Mouse (Mus musculus): ENCODE data around the gene Bik. TPM values are rescaled to one million over a fixed set of nuclear protein-coding genes. Genes with fewer than 3 reads are reported as not detected.

The Bik gene
- polyA plus RNA-seq, 1 experiment, result 5.8 TPM

- H3K36me3 ChIP-seq (ENCODE audit: control insufficient read depth, insufficient read depth, low read length), result no peaks in the 10 kb centered on the region
- no peak for TF ChIP-seq CTCF (IDR thresholded peaks at IDR 0.05; ENCODE audit: extremely low read depth, insufficient read length, insufficient replicate concordance, low read depth, low read length)
- no peak for TF ChIP-seq POLR2A (IDR thresholded peaks at IDR 0.05; ENCODE audit: low read depth, low read length)
- no peaks in the 10 kb centered on the region for H3K27me3 ChIP-seq (ENCODE audit: control insufficient read depth, insufficient read depth, low read length)
- H3K4me1 ChIP-seq (ENCODE audit: control insufficient read depth, insufficient read depth, insufficient read length, low read length), result no peaks in the 10 kb centered on the region
- H3K27ac ChIP-seq (ENCODE audit: insufficient read depth, low read depth, low read length), result no peak overlapping the region
- WGBS, result 58% methylated on average over 13 of the region's 13 CpGs
- H3K4me3 ChIP-seq (ENCODE audit: low read depth, low read length), result no peak overlapping the region
Measured at GRCm38 (mm10) chr15:83512489-83513281, 14.0 kb upstream of the Bik start.

- no peaks in the 10 kb centered on the region for H3K36me3 ChIP-seq (ENCODE audit: control insufficient read depth, insufficient read depth, low read length)
- no peak overlapping the region for H3K27ac ChIP-seq (ENCODE audit: insufficient read depth, low read depth, low read length)
- no peak overlapping the region for H3K4me3 ChIP-seq (ENCODE audit: low read depth, low read length)
- TF ChIP-seq POLR2A (IDR thresholded peaks at IDR 0.05; ENCODE audit: low read depth, low read length), result no peak
- TF ChIP-seq CTCF (IDR thresholded peaks at IDR 0.05; ENCODE audit: extremely low read depth, insufficient read length, insufficient replicate concordance, low read depth, low read length), result no peak
- 61% methylated on average over 5 of the region's 5 CpGs for WGBS
- H3K27me3 ChIP-seq (ENCODE audit: control insufficient read depth, insufficient read depth, low read length), result no peaks in the 10 kb centered on the region
- H3K4me1 ChIP-seq (ENCODE audit: control insufficient read depth, insufficient read depth, insufficient read length, low read length), result no peaks in the 10 kb centered on the region
Measured at GRCm38 (mm10) chr15:83515018-83515417, 11.6 kb upstream of the Bik start.

- Histone ChIP-seq H3K4me1 (ENCODE audit: control insufficient read depth, insufficient read depth, insufficient read length, low read length) (no peaks in the 10 kb centered on the region), H3K27me3 (ENCODE audit: control insufficient read depth, insufficient read depth, low read length) (no peaks in the 10 kb centered on the region; the same call in 1 of the 2 replicates), H3K27ac (ENCODE audit: insufficient read depth, low read depth, low read length) (no peak overlapping the region), H3K36me3 (ENCODE audit: control insufficient read depth, insufficient read depth, low read length) (no peaks in the 10 kb centered on the region), H3K4me3 (ENCODE audit: low read depth, low read length) (peak overlapping the region; percentile 19; the same call in 1 of the 2 replicates)
- WGBS, result 28% methylated on average over 20 of the region's 20 CpGs
- TF ChIP-seq POLR2A (IDR thresholded peaks at IDR 0.05; ENCODE audit: low read depth, low read length) (no peak), CTCF (IDR thresholded peaks at IDR 0.05; ENCODE audit: extremely low read depth, insufficient read length, insufficient replicate concordance, low read depth, low read length) (peak; percentile 79; the same call in 1 of the 2 replicates)
Measured at GRCm38 (mm10) chr15:83518215-83519048, 8.2 kb upstream of the Bik start.

- no peak overlapping the region for H3K4me3 ChIP-seq (ENCODE audit: low read depth, low read length)
- no peak overlapping the region for H3K27ac ChIP-seq (ENCODE audit: insufficient read depth, low read depth, low read length)
- no peaks in the 10 kb centered on the region; the same call in 1 of the 2 replicates for H3K27me3 ChIP-seq (ENCODE audit: control insufficient read depth, insufficient read depth, low read length)
- H3K4me1 ChIP-seq (ENCODE audit: control insufficient read depth, insufficient read depth, insufficient read length, low read length), result no peaks in the 10 kb centered on the region
- no peak for TF ChIP-seq POLR2A (IDR thresholded peaks at IDR 0.05; ENCODE audit: low read depth, low read length)
- no peak for TF ChIP-seq CTCF (IDR thresholded peaks at IDR 0.05; ENCODE audit: extremely low read depth, insufficient read length, insufficient replicate concordance, low read depth, low read length)
- H3K36me3 ChIP-seq (ENCODE audit: control insufficient read depth, insufficient read depth, low read length), result no peaks in the 10 kb centered on the region
- WGBS, result 81% methylated on average over 6 of the region's 6 CpGs
Measured at GRCm38 (mm10) chr15:83520861-83521382, 5.7 kb upstream of the Bik start.

GRCm38 (mm10) chr15:83523196-83523595, 3.5 kb upstream of the Bik start:
- TF ChIP-seq CTCF (IDR thresholded peaks at IDR 0.05; ENCODE audit: extremely low read depth, insufficient read length, insufficient replicate concordance, low read depth, low read length) (no peak), POLR2A (IDR thresholded peaks at IDR 0.05; ENCODE audit: low read depth, low read length) (no peak)
- Histone ChIP-seq H3K4me3 (ENCODE audit: low read depth, low read length) (no peak overlapping the region), H3K4me1 (ENCODE audit: control insufficient read depth, insufficient read depth, insufficient read length, low read length) (peaks cover 3% of the 10 kb centered on the region; the same call in 1 of the 2 replicates), H3K27ac (ENCODE audit: insufficient read depth, low read depth, low read length) (no peak overlapping the region), H3K27me3 (ENCODE audit: control insufficient read depth, insufficient read depth, low read length) (peaks cover 8% of the 10 kb centered on the region), H3K36me3 (ENCODE audit: control insufficient read depth, insufficient read depth, low read length) (no peaks in the 10 kb centered on the region)
- WGBS, result 71% methylated on average over 7 of the region's 7 CpGs

- no peak overlapping the region for H3K4me3 ChIP-seq (ENCODE audit: low read depth, low read length)
- no peaks in the 10 kb centered on the region for H3K36me3 ChIP-seq (ENCODE audit: control insufficient read depth, insufficient read depth, low read length)
- peaks cover 8% of the 10 kb centered on the region for H3K27me3 ChIP-seq (ENCODE audit: control insufficient read depth, insufficient read depth, low read length)
- WGBS, result 78% methylated on average over 14 of the region's 14 CpGs
- TF ChIP-seq POLR2A (IDR thresholded peaks at IDR 0.05; ENCODE audit: low read depth, low read length) (no peak), CTCF (IDR thresholded peaks at IDR 0.05; ENCODE audit: extremely low read depth, insufficient read length, insufficient replicate concordance, low read depth, low read length) (no peak)
- H3K27ac ChIP-seq (ENCODE audit: insufficient read depth, low read depth, low read length), result no peak overlapping the region
- H3K4me1 ChIP-seq (ENCODE audit: control insufficient read depth, insufficient read depth, insufficient read length, low read length), result peaks cover 3% of the 10 kb centered on the region; the same call in 1 of the 2 replicates
Measured at GRCm38 (mm10) chr15:83523638-83524332, 2.9 kb upstream of the Bik start.

Measured in small intestine, adult 2 months (tissue).